Mouse (Mus musculus) olfactory bulb, adult 2 months (tissue): ENCODE data around the gene Bicra.

ENCODE experiments used
- CTCF ChIP-seq: fragments of 200-500 bp; IDR thresholded peaks from 2 replicates; pipeline ENCODE4 v1.5.1; 2012; ENCODE audit warnings: low read depth, mild to moderate bottlenecking, low read length, moderate library complexity; ENCODE audit not compliant: insufficient read depth
- POLR2A ChIP-seq: fragments of 200-500 bp; IDR thresholded peaks from 2 replicates; pipeline ENCODE4 v1.6.1; 2012; ENCODE audit warnings: mild to moderate bottlenecking, low read depth, low read length, moderate library complexity; ENCODE audit not compliant: insufficient read depth

- no peak for TF ChIP-seq POLR2A
- no peak for TF ChIP-seq CTCF
Measured at GRCm38 (mm10) chr7:16083361-16083760, 35.6 kb upstream of the Bicra start.
